Mouse (Mus musculus) layer of hippocampus, adult 2 months (tissue): ENCODE results near the gene Tubb2a. TPM values are rescaled to one million over a fixed set of nuclear protein-coding genes. Genes with fewer than 3 reads are reported as not detected.

Experiments used
- DNase-seq, 2 experiments: peaks; one replicate each; pipeline ENCODE4 v3.0.0; 2022; ENCODE audit warnings: low spot score in 2 of 2
- H3K27ac ChIP-seq: fragments of 200-600 bp; 2 replicates; pipeline ENCODE4 v1.8.1; 2022
- H3K4me3 ChIP-seq: fragments of 200-600 bp; 2 replicates; pipeline ENCODE4 v1.8.1; 2022; ENCODE audit warnings: mild to moderate bottlenecking
- CTCF ChIP-seq: fragments of 200-600 bp; conservative IDR thresholded peaks from 2 replicates; pipeline ENCODE4 v1.8.1; 2022; ENCODE audit warnings: antibody characterized with exemption, mild to moderate bottlenecking, moderate library complexity
- total RNA-seq, 2 experiments: library from RNA; stranded (reverse); gene quantifications; 2 replicates each; pipeline ENCODE4 v1.2.3; 2021

Gene Tubb2a
- total RNA-seq, 2 experiments from 2014 or later = 962 to 1,047 TPM

- TF ChIP-seq CTCF = no peak
- H3K27ac ChIP-seq = no peak overlapping the region
- no peak overlapping the region for H3K4me3 ChIP-seq
- no peak for DNase-seq
Measured at GRCm38 (mm10) chr13:34062466-34062865, 15.3 kb downstream of the Tubb2a start.

- no peak for DNase-seq
- H3K4me3 ChIP-seq = no peak overlapping the region
- H3K27ac ChIP-seq = no peak overlapping the region
- TF ChIP-seq CTCF = no peak
Measured at GRCm38 (mm10) chr13:34060061-34060460, 17.7 kb downstream of the Tubb2a start.

DNA sequence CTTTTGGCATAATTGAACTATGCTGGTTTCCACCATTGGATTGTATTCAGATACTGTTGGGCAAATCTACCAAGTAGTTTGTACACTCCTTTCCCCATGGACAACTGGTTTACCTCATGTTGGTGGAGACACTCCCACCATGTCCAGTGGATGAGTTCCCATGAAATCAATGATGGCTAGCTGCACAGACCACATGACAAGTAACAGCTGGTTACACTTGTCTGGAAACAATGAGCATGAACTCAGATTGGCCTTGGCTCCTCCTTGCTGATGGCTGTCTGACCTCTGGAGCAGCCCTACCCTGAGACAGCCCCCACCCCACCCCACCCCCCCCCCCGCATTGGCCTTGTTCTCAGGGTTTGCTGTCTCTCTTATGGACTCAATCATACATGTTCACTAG lies 20.6 kb downstream of the Tubb2a start:
- no peak overlapping the region for H3K27ac ChIP-seq
- TF ChIP-seq CTCF = no peak
- no peak overlapping the region for H3K4me3 ChIP-seq
- DNase-seq = no peak

GRCm38 (mm10) chr13:34054983-34055382 lies 22.8 kb downstream of the Tubb2a start:
- H3K4me3 ChIP-seq = no peak overlapping the region
- TF ChIP-seq CTCF = no peak
- no peak for DNase-seq
- no peak overlapping the region for H3K27ac ChIP-seq

DNA sequence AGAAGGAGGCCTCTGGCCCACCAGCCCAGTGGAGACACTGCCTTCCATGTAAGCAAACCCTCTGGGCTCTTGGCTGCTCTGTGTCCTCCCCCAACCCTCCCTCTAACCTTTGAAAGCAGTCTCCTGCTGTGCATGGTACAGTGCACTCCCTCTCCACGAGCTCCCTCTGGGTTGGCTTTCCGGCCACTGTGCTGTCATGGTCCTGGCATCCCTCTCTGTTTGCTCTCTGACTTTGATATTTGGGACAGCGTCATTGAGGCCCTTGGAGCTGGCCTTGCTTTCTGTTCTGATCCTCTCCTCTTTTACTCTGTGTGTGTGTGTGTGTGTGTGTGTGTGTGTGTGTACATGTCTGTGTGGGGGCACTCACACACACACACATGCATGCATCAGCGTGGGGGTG lies 23.4 kb downstream of the Tubb2a start:
- DNase-seq = no peak
- no peak for TF ChIP-seq CTCF

GRCm38 (mm10) chr13:34053673-34054282 lies 24.0 kb downstream of the Tubb2a start:
- DNase-seq = no peak
- no peak for TF ChIP-seq CTCF
- Histone ChIP-seq H3K27ac (no peak overlapping the region), H3K4me3 (no peak overlapping the region)

More for the DNA sequence above, 23.4 kb downstream of the Tubb2a start:
- Histone ChIP-seq H3K4me3 (no peak overlapping the region), H3K27ac (no peak overlapping the region)

- no peak overlapping the region for H3K4me3 ChIP-seq
- TF ChIP-seq CTCF = no peak
- H3K27ac ChIP-seq = no peak overlapping the region
- DNase-seq = no peak
Measured at GRCm38 (mm10) chr13:34051692-34052091, 26.1 kb downstream of the Tubb2a start.

GRCm38 (mm10) chr13:34050479-34050878 lies 27.3 kb downstream of the Tubb2a start:
- Histone ChIP-seq H3K27ac (no peak overlapping the region), H3K4me3 (no peak overlapping the region)
- DNase-seq = no peak
- no peak for TF ChIP-seq CTCF

GRCm38 (mm10) chr13:34047526-34047925 lies 30.3 kb downstream of the Tubb2a start:
- TF ChIP-seq CTCF = no peak
- no peak overlapping the region for H3K4me3 ChIP-seq
- no peak for DNase-seq
- no peak overlapping the region for H3K27ac ChIP-seq

GRCm38 (mm10) chr13:34046421-34047012 lies 31.3 kb downstream of the Tubb2a start:
- H3K27ac ChIP-seq = peak overlapping the region; percentile 24; the same call in 1 of the 2 replicates
- no peak overlapping the region for H3K4me3 ChIP-seq
- DNase-seq = peak; percentile 87
- peak; percentile 97 for TF ChIP-seq CTCF

- DNase-seq = no peak
- H3K27ac ChIP-seq = no peak overlapping the region
- no peak overlapping the region for H3K4me3 ChIP-seq
- TF ChIP-seq CTCF = no peak
Measured at GRCm38 (mm10) chr13:34045511-34046249, 32.1 kb downstream of the Tubb2a start.

- Histone ChIP-seq H3K4me3 (no peak overlapping the region), H3K27ac (no peak overlapping the region)
- DNase-seq = no peak
- no peak for TF ChIP-seq CTCF
Measured at GRCm38 (mm10) chr13:34043716-34044393, 34.0 kb downstream of the Tubb2a start.

DNA sequence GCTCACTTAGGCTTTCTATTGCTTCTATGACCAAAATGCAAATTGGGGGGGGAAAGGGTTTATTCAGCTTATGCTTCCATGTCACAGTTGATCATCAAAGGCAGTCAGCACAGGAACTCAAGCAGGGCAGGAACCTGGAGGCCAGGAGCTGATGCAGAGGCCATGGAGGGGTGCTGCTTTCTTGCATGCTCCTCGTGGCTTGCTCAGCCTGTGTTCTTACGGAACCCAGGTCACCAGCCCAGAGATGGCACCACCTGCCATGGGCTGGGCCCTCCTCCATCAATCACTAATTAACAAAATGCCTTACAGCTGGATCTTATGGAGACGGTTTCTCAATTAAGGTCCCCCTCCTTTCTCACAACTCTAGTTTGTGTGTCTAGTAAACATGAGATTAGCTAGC lies 37.7 kb downstream of the Tubb2a start:
- Histone ChIP-seq H3K4me3 (no peak overlapping the region), H3K27ac (no peak overlapping the region)
- no peak for DNase-seq
- no peak for TF ChIP-seq CTCF
